Mouse (Mus musculus) cerebellum, adult 18-20 months (tissue): ENCODE data around the gene Gm37419.

Source experiments
- DNase-seq, 2 experiments: peaks; one replicate each; pipeline ENCODE4 v3.0.0; 2021

The Gm37419 gene

DNA sequence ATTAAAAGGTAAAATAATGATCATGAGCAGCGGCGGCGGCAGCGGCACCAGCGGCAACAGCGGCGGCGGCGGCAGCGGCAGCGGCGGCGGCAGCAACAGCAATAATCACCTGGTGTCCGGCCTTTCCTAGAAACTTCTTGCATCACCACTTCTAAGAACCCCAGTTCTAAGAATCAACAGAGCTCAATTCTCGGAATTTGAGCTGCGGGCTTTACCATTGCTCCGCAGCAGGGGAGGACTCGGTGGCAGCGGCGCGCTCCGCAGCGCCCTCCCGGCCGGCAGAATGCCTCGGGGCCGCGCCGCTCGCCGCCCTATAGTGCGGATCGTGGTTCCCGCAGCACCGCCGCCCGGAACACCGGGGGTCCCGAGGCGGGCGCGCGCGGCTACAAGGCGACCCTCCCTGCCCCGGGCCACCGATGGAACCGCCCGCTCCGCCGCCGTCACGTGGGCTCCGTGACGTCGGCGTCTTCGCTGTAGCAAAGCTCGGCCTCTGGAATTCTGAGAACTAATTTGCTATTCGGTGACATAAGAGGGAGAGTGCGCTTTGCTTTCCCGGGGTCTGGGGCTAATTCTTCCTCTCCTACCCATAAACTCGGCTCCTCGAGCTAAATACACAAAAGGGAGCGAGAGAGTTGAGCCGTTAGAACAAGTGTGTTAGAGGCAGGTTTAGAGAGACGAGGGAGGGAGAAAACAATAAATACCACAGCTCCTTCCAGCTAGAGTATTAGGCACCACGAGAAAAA, at the start of gene Gm37419, which contains the start of gene Bcl6:
TSS of gene Gm37419 (plus strand) at position 17 of the 743 bp plus-strand sequence.
TSS of gene Bcl6 (minus strand) at position 387 of the 743 bp plus-strand sequence.
- DNase-seq, result peak; percentile 82 to 92

DNA sequence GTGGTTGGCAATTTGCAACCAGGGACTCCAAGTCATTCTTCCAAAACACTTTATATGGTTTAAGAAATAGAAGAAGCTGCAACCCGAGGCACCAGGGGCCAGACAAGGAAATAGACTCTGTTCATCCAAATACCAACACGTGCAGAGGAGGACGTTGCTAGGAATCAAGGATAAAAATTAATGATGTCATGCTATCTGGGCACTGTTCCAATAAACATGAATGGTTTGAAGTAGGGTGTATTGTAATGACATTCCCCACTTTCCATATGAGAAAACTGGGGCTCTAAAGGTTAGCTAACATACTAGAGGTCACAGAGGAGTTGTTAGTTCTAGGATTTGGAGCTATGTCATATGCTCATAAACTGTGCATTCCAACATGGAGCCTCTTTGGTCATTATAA, 43.5 kb upstream of the Gm37419 start:
- DNase-seq, result no peak

DNA sequence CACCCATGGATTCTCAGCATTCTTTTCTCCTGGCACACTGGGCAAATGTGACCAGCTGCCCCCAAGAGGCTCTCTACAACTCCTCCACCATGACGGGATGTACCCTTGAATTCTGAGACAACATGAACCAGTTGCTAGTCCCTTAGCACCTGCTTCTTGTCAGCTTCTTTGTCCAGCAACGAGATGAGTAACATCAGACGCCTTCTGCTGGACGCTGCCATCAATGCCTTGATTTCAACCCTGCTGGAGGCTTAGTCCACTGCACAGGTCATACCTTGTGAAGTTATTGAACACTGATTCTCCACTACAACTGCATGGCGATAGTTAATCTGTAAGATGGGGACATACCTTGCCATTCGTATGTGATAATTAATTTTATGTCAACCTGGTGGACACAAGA, 40.6 kb upstream of the Gm37419 start:
- DNase-seq, result no peak

DNA sequence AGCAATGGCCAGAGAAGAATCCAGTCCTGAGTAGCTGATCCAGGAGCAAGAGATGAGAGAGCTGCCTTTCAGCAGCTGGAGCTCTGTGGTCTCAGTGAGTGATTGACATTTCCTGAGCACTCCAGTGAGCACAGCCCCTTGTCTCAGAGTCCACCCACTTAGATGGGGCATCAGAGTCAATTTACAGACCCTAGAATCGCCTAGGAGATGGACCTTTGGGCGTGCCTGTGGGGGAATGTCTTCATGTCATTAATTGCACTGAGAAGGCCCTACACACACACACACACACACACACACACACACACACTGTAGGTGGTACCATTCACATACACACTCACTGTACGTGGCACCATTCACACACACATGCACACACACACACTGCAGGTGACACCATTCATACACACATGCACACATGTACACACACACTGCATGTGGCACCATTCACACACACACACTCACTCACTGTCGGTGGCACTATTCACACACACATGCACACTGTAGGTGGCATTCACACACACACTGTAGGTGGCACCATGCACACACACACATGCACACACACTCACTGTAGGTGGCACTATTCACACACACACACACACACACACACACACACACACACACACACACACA, 36.1 kb upstream of the Gm37419 start:
- DNase-seq, result no peak

DNA sequence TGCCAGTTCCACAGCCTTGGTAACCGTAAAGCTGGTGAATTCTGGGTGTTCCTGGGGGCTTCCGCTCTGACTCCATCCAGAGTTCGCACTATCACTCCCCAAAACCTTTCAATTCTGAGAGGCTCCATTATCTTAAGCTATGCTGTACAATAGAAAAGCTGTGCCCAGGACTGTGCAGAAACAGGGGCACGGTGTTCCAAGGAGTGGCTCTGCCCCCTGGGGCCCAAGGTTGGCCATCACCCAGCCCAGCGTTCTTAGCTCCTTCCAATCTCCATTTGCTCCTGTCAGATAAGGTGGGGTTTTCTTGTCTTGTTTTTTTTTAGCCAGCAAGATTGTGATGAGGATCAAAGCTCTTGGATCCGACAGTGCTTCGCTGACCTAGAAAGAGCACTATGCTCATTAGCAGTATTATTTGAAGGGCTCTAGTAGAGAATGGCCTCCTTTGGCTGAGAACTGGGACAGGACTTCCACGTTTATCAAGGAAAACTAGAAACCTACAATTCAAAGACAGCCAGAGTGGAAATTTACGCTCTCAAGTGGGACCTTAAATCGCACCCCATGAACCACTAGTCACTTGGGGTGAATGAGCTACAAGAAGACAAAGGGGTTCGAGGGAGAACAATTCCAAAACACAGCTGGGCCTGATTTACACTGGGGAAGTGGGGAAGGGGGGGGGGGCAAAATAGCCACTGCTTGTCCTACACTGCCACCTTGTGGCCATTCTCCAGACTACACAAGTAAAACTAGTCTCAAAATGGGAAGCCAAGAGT, 34.9 kb upstream of the Gm37419 start:
- peak; percentile 37 to 56 for DNase-seq

DNA sequence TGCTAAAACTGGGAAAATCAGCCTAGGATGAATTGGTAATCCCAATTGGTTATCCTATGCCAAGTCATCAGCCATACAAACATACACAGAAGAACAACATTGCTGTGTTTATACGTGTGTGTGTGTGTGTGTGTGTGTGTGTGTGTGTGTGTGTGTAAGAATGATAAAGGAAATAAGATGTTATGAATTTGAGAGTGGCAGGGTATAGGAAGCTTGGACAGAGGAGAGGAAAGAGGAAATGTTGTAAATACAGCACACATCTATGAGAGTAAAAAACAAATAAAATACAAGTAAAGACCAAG, 34.4 kb upstream of the Gm37419 start:
- DNase-seq, result no peak

DNA sequence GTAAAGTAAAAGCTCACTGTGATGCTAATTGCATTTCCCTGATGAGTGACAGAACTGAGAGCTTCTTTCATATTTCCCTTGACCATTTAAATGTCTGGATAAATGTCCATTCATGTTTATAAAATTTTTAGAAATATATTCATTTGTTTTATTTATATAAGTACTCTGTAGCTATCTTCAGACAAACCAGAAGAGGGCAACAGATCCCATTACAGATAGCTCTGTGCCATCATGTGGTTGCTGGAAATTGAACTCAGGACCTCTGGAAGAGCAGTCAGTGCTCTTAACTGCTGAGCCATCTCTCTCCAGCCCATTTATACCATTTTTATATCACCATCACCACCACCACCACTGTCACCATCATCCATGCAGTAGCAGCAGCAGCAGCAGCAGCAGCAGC, 29.3 kb upstream of the Gm37419 start:
- no peak for DNase-seq

DNA sequence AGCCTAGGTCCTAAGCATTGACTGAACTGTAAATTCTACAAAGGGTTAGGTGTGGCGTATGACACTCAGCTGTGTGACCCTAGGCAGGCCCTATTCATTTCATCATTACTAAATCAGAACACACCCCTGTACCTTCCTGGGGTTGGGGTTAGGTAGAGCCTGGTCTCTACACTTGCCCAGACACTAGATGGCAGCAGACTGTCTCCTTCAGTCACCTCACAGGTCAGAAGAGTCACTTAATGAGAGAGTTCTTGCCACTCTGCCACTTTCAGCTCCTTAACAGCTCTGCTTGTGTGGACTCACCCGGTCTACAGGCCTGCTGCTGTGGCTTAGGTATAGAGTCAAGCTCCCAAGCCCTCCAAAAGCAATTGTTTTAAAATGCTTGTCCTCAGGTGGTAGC, 25.9 kb upstream of the Gm37419 start:
- peak; percentile 44 to 54 for DNase-seq

DNA sequence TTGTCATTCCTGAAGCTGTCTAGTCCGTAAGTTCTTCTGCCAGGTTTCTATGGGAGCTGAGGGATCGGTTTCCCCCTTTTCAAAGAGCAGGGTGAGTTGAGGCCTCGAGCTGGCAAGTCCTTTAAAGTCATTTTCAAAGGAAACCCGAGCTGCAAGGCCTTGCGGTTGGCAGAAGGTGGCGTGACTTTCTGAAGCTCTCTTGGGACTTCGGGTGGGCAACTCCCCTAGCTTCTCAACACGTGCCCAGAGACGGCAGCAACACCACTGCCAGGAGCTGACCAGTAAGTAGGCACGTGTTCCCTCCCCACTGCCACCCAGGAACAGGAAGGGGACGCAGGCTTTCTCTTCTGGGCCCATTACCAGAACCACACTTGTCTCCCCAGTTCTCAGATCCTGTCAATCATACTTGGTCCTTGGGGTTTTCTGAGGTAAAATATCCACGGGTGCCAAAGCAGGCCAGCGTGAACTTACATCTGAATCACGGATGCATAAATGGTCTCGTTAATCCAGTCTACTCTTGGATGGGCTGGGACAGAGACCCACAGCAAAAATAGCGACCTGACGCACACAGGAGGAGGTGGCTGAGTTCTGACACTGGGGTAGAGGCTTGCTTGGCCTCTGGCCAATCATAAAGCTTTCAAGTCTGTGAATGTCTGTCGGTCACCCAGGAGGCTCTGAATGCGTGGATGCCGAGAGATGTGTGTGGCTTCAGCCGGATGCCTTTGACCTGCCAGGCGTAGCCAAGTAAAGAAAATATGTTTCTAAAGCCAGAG, 24.2 kb upstream of the Gm37419 start:
- peak in 1 of 2 experiments; percentile 26 for DNase-seq

DNA sequence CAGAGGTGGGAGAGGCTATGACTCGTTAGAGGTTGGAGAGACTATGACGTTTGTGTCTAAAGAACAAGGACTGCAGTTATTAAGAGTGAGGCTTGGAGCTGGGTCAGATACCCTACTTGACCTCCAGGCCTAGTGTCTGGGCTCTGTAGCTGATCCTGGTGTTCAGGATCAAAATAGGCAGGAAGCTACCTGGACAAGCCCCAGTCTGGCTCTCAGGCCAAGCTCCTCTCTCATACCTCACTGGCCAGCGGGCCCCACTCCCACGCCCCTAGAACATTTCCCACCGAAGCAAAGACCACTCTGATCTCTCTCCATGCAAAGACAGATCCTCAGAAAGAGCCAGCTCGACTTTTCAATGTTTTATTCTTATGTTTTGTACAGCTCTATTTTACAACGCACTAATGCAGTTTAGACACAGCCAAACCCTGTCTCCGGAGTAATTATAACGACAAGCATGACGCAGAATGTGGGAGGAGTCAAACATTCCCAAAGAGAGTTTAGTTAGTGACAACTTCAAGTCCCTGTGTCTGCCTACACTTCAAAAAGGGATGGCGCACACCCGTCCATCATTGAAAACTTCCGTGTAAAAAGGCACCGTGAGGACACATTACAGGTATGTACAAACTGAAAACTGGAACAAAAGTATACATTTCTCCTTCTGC, 23.4 kb upstream of the Gm37419 start:
- no peak for DNase-seq

DNA sequence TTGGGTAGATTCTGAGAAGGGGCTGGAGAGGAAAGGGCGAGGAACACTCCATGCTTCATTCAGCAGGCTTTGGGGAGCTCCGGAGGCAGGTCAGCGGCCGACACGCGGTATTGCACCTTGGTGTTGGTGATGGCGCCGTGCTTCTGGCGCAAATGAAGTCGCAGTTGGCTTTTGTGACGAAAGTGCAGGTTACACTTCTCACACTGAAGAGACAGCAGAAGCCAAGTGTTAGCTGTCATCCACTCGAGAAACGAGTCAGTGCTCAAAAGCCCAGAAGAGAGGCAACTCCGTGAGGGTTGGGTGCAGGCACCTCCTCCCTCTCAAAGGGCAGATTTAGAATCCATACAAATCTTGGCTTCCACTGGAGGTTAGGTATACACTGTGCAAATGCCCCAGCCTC, 22.2 kb upstream of the Gm37419 start:
- no peak for DNase-seq

DNA sequence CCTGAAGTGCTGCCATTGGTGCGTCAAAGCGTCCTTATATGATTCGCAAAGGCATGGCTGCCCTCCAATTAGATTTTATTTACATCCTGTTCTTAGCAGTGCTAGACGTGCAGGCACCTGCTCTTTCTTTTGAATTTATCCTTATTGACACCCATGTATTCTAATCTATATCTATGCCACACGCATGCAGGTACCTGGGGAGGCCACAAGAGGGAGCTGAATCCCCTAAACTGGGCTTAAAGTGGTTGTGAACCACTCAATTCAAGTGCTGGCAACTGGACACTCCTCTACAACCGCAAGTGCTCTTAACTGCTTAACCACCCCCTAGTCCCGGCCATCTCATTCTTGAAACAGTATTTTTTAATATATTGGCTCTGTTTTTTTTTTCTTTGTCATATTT, 21.0 kb upstream of the Gm37419 start:
- peak in 1 of 2 experiments; percentile 27 for DNase-seq

DNA sequence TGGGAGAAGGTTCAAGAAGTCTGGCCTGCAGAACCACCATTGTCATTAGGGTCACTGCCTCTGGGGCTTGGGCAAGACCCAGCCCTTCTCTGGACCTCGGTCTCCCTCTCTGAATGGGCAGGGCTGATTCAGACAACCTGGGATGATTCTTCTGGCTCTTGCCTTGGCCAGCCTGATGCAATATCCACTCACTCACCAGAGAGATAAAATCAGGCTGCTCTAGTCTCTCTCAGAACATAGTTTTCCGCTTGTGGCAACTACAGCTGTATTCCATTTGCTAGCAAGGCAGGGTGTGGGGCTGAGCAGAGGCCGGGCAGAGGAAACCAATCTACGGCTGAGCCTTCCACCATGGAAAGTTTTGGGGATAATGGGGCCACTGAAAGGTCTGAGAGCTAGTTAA, 19.4 kb upstream of the Gm37419 start:
- DNase-seq, result no peak

DNA sequence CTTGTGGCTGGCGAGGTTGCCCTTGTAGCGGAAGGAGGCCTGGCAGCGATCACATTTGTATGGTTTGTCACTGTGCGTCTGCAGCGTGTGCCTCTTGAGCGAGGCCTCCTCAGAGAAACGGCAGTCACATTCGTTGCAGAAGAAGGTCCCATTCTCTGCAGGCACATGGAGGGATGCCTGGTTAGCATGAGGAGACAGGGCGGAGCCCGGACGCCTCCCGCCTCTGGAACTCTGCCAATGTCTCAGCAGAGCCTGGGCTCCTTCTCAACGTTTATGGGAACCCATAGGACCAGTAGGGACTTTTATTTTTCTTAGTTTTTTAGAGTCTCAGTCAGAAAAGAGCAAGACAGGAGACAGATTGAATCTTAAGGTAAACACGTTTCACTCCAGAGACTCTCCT, 18.4 kb upstream of the Gm37419 start:
- peak in 1 of 2 experiments; percentile 41 for DNase-seq

DNA sequence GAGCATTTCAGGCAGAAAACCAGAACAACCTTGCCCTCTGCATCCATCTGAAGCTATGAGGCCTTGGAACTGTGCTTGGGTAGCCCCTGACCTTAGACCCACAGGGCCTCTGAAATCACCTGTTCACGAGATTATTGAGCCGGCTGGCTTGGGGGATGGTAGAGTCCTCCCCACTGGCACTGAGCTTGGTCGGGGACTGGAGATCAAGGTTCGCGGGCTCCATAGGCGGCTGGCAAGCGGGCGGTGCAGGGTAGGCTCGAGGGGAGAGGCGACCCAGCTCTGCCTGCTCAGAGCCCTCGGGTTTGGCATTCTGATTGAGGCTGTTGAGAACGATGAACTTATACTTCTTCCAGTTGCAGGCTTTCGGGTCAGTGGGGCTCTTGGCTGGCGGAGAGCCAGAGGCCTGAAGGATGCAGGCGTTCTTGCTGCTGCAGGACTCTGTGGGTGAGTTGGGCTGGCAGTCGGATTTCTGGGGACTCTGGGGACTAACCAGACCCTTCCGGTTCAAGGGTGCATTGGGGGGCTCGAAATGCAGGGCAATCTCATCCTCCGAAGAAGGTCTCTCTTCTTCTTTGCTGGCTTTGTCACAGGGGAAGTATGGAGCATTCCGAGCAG, 16.0 kb upstream of the Gm37419 start:
- DNase-seq, result no peak

DNA sequence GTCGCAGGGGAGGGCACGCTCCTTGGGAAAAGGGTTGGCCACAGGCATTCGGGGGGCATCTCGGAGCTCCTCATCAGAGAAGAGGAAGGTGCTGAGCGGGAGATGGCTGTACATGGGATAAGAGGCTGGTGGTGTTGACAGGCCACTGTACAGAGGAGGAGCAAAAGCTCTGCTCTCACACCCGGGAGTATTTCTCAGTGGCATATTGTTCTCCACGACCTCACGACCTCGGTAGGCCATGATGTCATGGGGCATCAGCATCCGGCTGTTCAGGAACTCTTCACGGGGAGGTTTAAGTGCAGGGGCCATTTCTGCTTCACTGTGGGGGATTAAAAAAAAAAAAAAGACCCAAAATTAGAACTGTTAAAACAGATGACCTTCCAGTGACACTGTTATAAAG, 15.4 kb upstream of the Gm37419 start:
- no peak for DNase-seq

DNA sequence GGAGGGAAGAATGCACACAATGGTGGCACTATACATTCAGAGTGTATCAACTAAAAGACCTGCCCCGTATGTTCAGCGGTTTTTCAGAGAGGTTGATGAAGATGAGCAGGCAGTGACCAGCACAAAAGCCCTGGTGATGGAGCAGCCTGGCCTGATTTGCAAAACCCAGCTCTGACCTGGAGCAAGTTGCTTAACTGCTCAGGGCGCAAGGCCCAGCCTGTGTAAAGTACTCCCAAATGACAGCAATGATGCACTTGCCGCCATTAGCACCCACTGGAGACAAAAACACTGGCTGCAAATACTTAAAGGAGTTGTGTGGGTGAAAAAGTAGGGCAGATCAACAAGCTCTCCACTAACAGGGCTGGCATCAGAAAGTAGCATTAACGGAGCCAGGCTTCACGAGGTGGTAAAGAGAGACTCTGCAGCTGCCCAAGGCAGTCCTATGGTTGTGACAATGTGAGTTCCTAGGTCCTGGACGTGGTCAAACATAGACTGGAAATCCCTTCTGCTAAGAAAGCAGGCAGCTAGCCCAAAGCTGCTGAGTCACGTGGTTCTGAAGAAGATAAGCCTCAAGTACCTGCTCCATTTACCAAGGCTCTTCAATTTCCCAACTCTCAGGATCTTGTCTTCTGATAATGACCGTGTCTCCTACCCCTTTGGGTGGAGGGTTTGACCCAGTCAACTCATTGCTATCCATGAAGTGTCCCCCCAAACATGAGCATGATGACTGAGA, 14.5 kb upstream of the Gm37419 start:
- DNase-seq, result no peak

DNA sequence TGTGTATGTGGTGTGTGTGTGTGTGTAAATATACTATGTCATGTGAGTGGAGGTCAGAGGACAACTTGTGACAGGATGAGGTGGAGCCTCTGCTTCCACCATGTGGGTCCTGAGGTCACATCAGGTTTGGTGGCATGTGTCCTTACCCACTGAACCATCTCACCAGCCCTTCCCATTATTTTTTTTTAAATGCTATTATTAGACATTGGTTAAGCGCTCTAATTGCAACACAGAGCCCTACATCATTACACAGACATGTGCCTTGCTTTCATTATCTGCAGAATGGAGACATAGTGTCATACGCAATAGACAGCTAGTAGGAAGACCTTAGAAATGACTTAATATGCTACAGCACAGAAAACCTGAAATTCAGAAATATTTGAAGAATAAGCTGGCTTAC, 12.1 kb upstream of the Gm37419 start:
- no peak for DNase-seq

DNA sequence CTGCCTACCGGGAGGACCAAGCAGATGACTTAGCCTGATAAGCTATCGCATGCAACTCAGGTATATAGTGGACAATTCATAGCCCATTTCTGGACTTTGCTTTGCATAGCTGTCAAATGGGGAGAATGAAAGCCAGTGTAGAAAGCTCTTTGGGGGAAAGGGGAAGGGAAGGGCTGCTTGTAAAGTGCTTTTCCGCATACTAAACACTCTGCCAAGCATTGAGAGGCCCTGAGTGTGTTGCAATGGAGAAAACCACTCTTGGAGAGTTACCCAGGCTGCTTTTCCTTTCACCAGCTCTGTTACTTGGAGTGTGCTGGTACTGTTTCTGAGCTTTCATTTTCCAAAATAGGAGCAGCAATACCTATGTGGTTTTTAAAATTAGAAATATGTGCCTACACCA, 10.6 kb upstream of the Gm37419 start:
- no peak for DNase-seq

DNA sequence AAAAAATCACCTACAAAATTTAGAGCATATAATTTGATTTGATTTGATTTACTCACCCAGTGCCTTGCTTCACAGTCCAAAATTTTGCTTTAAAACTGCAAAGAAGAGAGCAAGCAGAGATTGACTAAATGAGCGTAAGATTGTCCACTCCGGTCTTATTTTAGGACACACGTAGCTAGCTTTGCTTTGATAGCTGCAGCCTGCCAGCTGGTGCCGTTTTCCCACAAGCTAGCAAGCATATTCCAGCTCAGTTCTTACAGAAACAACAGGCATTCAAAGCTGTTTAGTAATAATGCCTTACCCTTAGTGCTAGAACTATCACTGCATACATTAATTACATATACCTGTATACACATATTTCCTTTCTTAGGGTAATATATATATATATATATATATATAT, 9.8 kb upstream of the Gm37419 start:
- DNase-seq, result no peak

DNA sequence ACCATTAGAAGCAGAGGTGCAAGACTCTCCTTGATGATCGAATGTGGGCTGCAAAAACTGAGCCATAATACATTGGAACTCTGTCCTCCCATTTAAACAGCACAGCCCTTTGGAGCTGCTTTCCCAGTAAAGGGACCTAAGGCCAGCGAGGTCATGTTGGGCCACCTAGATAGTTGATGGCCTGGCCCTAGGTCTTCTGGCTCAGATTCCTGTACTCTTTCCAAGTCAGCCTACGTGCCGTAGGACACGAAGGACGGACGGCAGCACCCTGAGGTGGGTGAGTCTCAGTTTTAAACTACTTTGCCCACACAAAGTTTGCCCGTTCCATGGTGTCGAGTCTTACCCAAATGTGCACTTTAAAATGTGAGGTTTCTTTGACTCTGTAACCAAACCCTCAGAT, 8.8 kb upstream of the Gm37419 start:
- DNase-seq, result no peak
